ENCODE assay signal across 11 mouse cellular contexts in genomic region chr17:46832101-46832980, GRCm38 (mm10). TPM values are rescaled to one million over a fixed set of nuclear protein-coding genes. Genes with fewer than 3 reads are reported as not detected.
DNase-seq lines count a peak whose midpoint lies in the region; ATAC-seq and TF ChIP-seq lines count a peak whose summit lies in the region.
"Had no signal": no experiment of that assay in that cellular context is flagged by ENCODE, and none has a peak within 500 bp of the region (broad histone marks: within the 10 kb centered on the region; RNA-seq: fewer than 3 reads in every experiment).

No protein-coding gene starts in this region.

- H3K9me3 ChIP-seq in kidney, embryonic 14.5 days (ENCODE audit: control insufficient read depth, low read length) = no peaks in the 10 kb centered on the region
- H3K9me3 ChIP-seq in forebrain, postnatal 0 days (ENCODE audit: low read length) = no peaks in the 10 kb centered on the region

- H3K27ac ChIP-seq in kidney, embryonic 14.5 days (ENCODE audit: low read depth, low read length) = no peak overlapping the region; the same call in 1 of the 2 replicates
- peak overlapping the region; percentile 0; the same call in 1 of the 2 replicates for H3K27ac ChIP-seq in embryonic fibroblast, embryonic 13.5 days (ENCODE audit: insufficient read depth, low read length)
- no peak overlapping the region for H3K27ac ChIP-seq in forebrain, postnatal 0 days (ENCODE audit: low read depth, low read length)

- no peak for ATAC-seq in kidney, embryonic 14.5 days (ENCODE audit: low FRiP score, low TSS enrichment)
- ATAC-seq in forebrain, postnatal 0 days = no peak

- peaks cover 6% of the 10 kb centered on the region for H3K36me3 ChIP-seq in kidney, embryonic 14.5 days (ENCODE audit: control insufficient read depth, insufficient read depth, low read length)
- peaks cover 10% of the 10 kb centered on the region for H3K36me3 ChIP-seq in forebrain, postnatal 0 days (ENCODE audit: insufficient read depth)

- 48% methylated on average over 11 of the region's 11 CpGs for WGBS in kidney, embryonic 14.5 days
- WGBS in forebrain, postnatal 0 days = 69% methylated on average over 11 of the region's 11 CpGs

- no peaks in the 10 kb centered on the region for H3K27me3 ChIP-seq in kidney, embryonic 14.5 days (ENCODE audit: control insufficient read depth, insufficient read depth, low read length)
- H3K27me3 ChIP-seq in forebrain, postnatal 0 days (ENCODE audit: insufficient read depth, low read length) = no peaks in the 10 kb centered on the region

- H3K9ac ChIP-seq in kidney, embryonic 14.5 days (ENCODE audit: low read depth, low read length) = no peak overlapping the region
- no peak overlapping the region for H3K9ac ChIP-seq in forebrain, postnatal 0 days

- H3K4me2 ChIP-seq in kidney, embryonic 14.5 days (replicated peaks; ENCODE audit: low read depth, low read length) = no peak overlapping the region
- H3K4me2 ChIP-seq in forebrain, postnatal 0 days (ENCODE audit: low read depth) = no peak overlapping the region

- H3K4me3 ChIP-seq in kidney, embryonic 14.5 days (ENCODE audit: low read length) = no peak overlapping the region
- H3K4me3 ChIP-seq in embryonic fibroblast, embryonic 13.5 days (ENCODE audit: insufficient read depth, low read length) = no peak overlapping the region
- no peak overlapping the region for H3K4me3 ChIP-seq in forebrain, postnatal 0 days (ENCODE audit: low read depth, low read length)

- TF ChIP-seq CTCF in embryonic fibroblast, embryonic 13.5 days (IDR thresholded peaks at IDR 0.05; ENCODE audit: borderline replicate concordance, insufficient read depth, low read length) = no peak
- TF ChIP-seq CTCF in forebrain, postnatal 0 days (IDR thresholded peaks at IDR 0.05; ENCODE audit: low read depth) = no peak

- no peak for TF ChIP-seq POLR2A in embryonic fibroblast, embryonic 13.5 days (IDR thresholded peaks at IDR 0.05; ENCODE audit: low read depth, low read length)

- peaks cover 7% of the 10 kb centered on the region for H3K4me1 ChIP-seq in kidney, embryonic 14.5 days (ENCODE audit: control insufficient read depth, insufficient read depth, low read length)
- 0 out of 2 replicates have a peak, but pooled peaks cover 4% of the 10 kb centered on the region for H3K4me1 ChIP-seq in embryonic fibroblast, embryonic 13.5 days (ENCODE audit: control insufficient read depth, insufficient read depth, low read length)
- no peaks in the 10 kb centered on the region for H3K4me1 ChIP-seq in forebrain, postnatal 0 days (ENCODE audit: insufficient read depth)

- DNase-seq in kidney, adult 11 months = peak; percentile 78
- DNase-seq in kidney, adult 8-10 months = peak; percentile 78 to 80
- peak; percentile 71 for DNase-seq in lung, postnatal 25 days (ENCODE audit: low spot score)
- DNase-seq in forebrain, postnatal 0 days = no peak
- DNase-seq in ovary, adult 18-20 months (ENCODE audit: low spot score) = no peak
- no peak for DNase-seq in thymus, postnatal 0 days (ENCODE audit: low spot score)
- DNase-seq: cerebellum, adult 11-12 months; layer of hippocampus, postnatal 36 days; right cerebral cortex, postnatal 25 days had no signal

RNA-seq across cellular contexts. Expression of gene Bicral, which starts 25.9 kb away (rescaled TPM):
- 2.6 and 5.2 TPM in 2 replicates for polyA plus RNA-seq in kidney, embryonic 14.5 days (2014; fragmentation: Nextera tagmentation; extraction: Ambion mirVana)
- 9.4 and 14.0 TPM in 2 replicates for polyA plus RNA-seq in embryonic fibroblast, embryonic 13.5 days (2011; ENCODE audit: insufficient read length, low read depth, missing spikeins)
- 17.4 and 36.7 TPM in 2 replicates for total RNA-seq in forebrain, postnatal 0 days (2014; rRNA removed)
- 3.8 and 6.7 TPM in 2 replicates for polyA plus RNA-seq in forebrain, postnatal 0 days (2015; fragmentation: Nextera tagmentation; extraction: Ambion mirVana)
- 4.5 and 5.6 TPM in 2 replicates for polyA plus RNA-seq in thymus, postnatal 0 days (2015; fragmentation: Nextera tagmentation; extraction: Ambion mirVana)

RNA-seq across cellular contexts. Expression of gene Rpl7l1, which starts 49.9 kb away (rescaled TPM):
- polyA plus RNA-seq in kidney, embryonic 14.5 days (2014; fragmentation: Nextera tagmentation; extraction: Ambion mirVana) = 139 and 164 TPM in 2 replicates
- 115 and 117 TPM in 2 replicates for polyA plus RNA-seq in embryonic fibroblast, embryonic 13.5 days (2011; ENCODE audit: insufficient read length, low read depth, missing spikeins)
- 62.9 and 64.4 TPM in 2 replicates for total RNA-seq in forebrain, postnatal 0 days (2014; rRNA removed)
- polyA plus RNA-seq in forebrain, postnatal 0 days (2015; fragmentation: Nextera tagmentation; extraction: Ambion mirVana) = 73.4 and 83.1 TPM in 2 replicates
- polyA plus RNA-seq in thymus, postnatal 0 days (2015; fragmentation: Nextera tagmentation; extraction: Ambion mirVana) = 136 and 137 TPM in 2 replicates

RNA-seq across cellular contexts. Expression of gene Tbcc, which starts 58.1 kb away (rescaled TPM):
- 71.0 and 82.1 TPM in 2 replicates for polyA plus RNA-seq in kidney, embryonic 14.5 days (2014; fragmentation: Nextera tagmentation; extraction: Ambion mirVana)
- 11.5 and 16.5 TPM in 2 replicates for polyA plus RNA-seq in embryonic fibroblast, embryonic 13.5 days (2011; ENCODE audit: insufficient read length, low read depth, missing spikeins)
- 46.2 and 63.4 TPM in 2 replicates for total RNA-seq in forebrain, postnatal 0 days (2014; rRNA removed)
- 52.2 and 53.0 TPM in 2 replicates for polyA plus RNA-seq in forebrain, postnatal 0 days (2015; fragmentation: Nextera tagmentation; extraction: Ambion mirVana)
- polyA plus RNA-seq in thymus, postnatal 0 days (2015; fragmentation: Nextera tagmentation; extraction: Ambion mirVana) = 54.1 and 60.3 TPM in 2 replicates

RNA-seq across cellular contexts. Expression of gene 2310039H08Rik, which starts 59.9 kb away (rescaled TPM):
- 73.6 and 92.5 TPM in 2 replicates for polyA plus RNA-seq in kidney, embryonic 14.5 days (2014; fragmentation: Nextera tagmentation; extraction: Ambion mirVana)
- 13.9 and 17.9 TPM in 2 replicates for polyA plus RNA-seq in embryonic fibroblast, embryonic 13.5 days (2011; ENCODE audit: insufficient read length, low read depth, missing spikeins)
- 39.8 and 42.7 TPM in 2 replicates for total RNA-seq in forebrain, postnatal 0 days (2014; rRNA removed)
- 67.1 and 88.8 TPM in 2 replicates for polyA plus RNA-seq in forebrain, postnatal 0 days (2015; fragmentation: Nextera tagmentation; extraction: Ambion mirVana)
- polyA plus RNA-seq in thymus, postnatal 0 days (2015; fragmentation: Nextera tagmentation; extraction: Ambion mirVana) = 112 and 116 TPM in 2 replicates

Comparison
In these comparisons a context has a peak if more than half of its experiments do, and no peak if none do; other contexts are left out.
1. DNase-seq: peak in kidney, adult 11 months (single experiment), kidney, adult 8-10 months (2 of 2) and lung, postnatal 25 days (single experiment); none in forebrain, postnatal 0 days (single experiment), ovary, adult 18-20 months (single experiment) and thymus, postnatal 0 days (single experiment).